Mouse (Mus musculus): ENCODE data around the gene 1520401A03Rik.

The 1520401A03Rik gene

DNA sequence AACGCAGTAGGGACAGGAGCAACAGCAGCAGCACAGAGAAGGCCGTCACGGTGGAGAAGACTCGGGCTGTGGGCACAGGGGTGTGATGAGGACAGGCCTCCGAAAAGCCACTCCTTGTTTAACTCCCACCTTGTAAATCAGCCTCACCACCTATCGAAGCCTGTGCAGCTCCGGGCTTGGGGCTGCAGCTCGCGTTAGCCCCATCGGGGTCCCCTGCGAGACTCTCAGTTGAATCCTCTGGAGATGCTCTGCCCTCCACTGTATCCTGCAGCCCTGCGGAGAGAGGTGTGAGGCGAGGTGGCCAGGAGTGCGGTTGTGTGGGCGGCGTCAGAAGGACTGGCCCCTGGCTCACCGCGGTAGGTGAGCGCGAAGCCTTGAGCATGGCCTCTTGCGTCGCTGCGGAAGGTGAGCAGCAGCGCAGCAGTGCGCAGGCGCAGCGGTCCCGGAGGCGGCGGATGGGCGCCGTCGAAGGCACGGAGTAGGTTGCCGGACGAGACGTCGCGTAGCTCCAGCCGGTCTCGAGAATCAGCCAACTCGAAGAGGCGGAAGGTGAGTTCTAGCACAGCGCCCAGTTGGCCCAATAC lies 19.7 kb upstream of the 1520401A03Rik start:
- DNase-seq = peak; percentile 39 to 42

DNA sequence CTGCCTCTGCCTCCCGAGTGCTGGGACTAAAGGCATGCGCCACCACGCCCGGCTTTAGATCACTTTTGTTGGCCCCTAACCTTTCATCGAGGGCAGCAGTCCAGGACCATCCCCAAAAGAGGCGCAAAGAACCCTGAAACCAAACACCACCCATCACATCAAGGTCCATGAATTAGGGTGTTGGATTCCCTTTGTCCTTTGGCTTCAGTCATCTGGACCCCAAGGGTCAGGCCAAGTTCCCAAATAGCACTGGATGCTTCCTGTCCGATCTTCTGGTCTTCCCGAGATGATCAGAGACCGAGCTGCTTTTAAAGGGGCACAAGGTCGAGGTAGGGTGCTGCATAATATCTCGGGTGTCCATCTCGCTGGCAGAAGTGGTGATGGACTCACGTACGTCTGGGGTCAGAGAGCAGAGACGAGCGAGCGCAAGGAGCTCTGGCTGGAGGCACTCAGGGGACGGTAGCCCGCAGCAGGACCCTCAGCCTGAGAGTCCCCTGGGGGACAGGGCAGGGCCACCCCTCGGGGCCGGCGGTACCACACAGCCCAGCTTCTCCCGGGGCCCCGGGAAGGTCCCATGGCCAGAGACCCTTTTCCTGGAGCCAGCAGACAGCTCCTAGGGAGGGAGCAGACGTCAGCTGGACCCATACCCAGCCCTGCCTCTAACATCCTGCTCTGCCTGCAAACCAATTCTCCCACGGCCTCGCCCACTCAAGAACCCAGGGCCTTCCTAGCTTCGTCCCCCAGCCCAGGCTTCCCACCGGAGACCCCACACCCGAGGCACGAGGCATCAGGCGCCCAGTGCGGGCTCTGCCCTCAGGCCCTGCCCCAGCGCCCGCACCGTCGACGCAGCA lies 19.0 kb upstream of the 1520401A03Rik start:
- no peak for DNase-seq

DNA sequence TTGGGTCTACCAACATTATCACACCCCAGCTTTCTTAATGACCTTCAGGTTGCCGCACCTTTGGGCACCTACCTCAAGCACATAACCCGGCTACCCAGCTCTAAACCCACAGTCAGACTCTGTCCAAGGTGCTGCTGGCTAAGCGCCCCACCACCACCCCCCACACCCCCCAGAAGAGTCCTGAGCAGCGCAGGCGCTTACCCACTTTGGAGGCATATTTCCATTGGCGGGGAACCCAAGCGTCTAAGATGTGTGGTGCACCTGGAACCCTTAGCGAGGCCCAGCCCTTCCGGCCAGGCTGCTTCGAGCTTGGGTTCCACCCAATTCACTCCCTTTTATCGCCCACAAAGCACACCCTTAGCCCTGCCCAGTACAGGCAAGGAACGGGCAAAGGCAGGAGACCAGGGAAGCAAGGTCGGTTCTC lies 18.0 kb upstream of the 1520401A03Rik start, which contains the start of gene Paqr4:
Gene Paqr4 (minus strand): TSS at position 270 of the 424 bp plus-strand sequence.
- DNase-seq = peak in 1 of 2 experiments; percentile 44

DNA sequence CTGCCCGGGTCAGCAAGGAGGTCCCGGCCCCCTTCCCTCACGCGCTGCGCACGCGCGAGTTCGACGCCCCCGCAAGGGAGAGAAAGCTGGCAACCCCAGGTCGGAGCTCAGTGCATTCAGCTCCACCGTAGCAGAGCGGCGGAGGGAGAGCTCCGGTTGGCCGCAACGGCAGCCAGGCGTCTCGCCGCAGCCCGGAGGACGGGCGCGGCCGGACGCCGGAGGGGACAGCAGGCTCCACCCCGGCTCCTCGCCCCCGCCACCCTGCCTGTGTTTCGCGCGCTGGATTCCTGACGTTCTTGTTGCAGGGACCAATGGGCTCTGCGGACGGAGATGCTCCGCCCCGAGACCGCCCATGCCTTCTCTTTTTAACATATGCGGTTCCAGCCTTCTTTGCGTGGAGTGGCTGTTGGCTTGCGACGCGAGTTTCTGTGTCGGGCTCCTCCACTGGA lies 17.6 kb upstream of the 1520401A03Rik start:
- DNase-seq = peak; percentile 95 to 96

DNA sequence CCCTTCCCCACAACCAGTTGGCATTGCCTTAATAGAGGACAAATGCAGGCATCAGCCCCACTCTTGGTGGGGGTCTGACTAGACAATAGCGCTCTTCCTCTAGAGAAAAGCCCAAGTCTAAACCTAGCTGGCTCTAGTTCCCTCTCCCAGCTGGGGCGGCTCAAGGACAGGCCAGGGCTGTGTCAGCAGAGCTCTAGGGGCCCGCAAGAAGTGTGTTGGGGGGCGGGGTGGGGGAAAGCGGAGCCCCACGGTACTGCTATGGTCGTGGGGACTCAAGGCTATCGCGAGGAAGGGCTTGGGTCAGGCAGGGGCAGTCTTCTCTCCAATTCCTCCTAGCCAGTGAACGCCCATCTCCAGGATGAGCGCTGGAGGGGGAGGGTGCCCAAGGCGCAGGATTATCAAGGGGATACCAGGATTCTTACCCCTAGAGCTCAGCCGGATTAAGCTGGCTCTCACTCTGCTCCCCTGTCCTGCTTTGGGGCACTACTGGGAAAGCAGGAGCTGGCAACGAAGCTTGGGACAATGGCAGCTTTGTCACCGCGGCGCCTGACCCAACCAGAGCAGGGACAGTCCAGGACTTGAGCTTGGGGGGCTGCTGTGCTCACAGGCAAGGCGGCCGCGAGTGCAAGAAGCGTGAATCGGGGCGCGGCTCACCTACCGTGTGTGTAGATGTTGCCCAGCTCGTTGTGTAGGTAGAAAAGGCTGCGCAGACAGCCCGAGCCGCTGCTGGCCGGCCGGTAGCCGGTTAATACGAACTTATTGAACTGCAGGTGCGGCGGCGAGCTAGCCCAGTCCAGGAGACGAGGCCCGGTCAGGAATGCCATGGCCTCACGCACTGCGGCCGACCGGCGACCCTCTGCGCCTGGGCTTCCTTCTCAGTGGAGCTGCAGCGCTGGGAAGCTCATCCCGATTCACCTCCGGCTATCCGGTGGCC lies 16.9 kb upstream of the 1520401A03Rik start:
- DNase-seq = no peak

- no peak for DNase-seq
Measured at GRCm38 (mm10) chr17:23738836-23739201, 16.2 kb upstream of the 1520401A03Rik start.

DNA sequence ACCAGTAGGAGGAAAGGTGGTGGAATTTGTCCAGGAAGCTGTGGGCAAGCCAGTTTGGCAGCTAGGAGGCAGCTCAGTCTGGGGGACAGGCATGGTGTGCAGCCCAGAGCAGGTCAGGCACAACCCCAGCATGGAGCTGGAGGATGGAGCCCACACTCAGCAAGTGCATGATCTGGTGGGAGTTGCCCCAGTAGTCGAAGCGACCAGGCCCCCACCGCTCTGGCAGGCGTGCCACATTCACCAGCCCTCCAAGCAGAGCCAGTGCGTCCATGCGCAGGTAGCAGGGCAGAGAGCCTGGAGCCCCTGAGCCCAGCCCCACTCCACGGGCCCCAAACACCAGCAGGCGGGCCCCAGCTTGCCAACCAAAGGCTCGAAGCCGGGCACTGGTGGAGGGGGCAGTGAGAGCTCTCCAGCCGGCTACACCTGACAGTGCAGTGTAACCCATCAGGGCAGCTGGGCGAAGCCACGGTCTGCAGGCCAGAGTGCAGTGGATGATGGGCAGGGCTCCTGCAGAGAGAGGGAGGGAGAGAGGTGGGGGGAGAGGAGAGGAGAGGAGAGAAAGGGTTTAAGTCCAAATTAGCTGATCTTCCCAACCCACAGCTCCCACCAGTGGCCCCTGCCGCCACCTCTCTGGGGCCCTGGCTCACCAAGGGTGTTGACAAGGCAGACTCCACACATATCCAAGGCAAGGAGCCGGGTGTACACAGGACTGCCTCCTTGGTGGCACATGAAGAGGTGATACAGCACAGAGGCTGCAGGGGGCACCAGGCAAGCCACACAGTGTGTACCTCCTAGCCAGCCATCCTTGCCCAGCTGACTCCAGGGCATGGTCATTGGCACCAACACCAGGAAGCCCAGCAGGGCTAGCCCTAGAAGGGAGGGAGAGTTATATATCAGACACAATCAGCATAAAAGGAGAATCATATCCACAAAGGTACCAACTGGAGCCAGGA lies 15.2 kb upstream of the 1520401A03Rik start:
- DNase-seq = peak in 1 of 2 experiments; percentile 33

DNA sequence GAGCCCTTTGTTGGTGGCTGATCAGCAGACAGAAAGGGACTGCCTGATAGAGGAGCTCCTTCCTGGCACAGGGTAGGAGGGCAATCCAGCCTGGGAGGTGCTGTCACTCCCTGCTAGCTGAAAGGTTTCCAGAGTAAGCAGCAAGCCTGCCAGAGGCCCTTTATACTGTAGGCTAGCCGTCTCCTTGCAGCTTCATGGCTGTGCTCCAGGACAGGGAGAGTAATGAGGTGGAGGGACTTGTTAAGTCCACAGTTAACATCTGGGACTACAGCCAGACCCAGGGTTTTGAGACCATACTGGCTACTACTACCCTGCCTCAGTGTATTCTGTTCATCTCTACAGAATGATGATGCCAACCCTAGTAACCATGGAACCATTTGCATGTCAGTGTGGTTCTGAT lies 11.8 kb upstream of the 1520401A03Rik start:
- DNase-seq = no peak

DNA sequence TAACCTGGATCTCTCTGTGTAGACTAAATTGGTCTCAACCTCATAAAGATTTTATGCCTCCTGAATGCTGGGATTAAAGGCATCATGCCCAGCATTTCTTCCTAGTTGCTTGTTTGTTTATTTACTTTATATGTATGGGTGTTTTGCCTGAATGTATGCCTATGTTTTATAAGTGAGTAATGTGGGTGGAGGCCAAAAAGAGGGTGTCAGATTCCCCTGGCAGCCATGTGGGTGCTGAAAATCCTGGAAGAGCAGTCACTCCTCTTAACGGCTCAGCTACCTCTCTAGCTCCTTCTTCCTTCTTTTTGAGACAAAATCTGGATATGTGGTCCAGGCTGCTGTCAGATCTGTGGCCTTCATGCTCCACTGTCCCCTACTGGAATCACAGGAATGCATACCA lies 7.9 kb upstream of the 1520401A03Rik start:
- no peak for DNase-seq

- DNase-seq = peak; percentile 83 to 89
Measured at GRCm38 (mm10) chr17:23726758-23727142, 4.2 kb upstream of the 1520401A03Rik start.

- DNase-seq = peak; percentile 94 to 96
Measured at GRCm38 (mm10) chr17:23725999-23726757, 3.6 kb upstream of the 1520401A03Rik start, which contains the start of gene Pkmyt1. Gene Pkmyt1 (plus strand): TSS chr17:23726336.

GRCm38 (mm10) chr17:23725477-23725876 lies 2.9 kb upstream of the 1520401A03Rik start:
- DNase-seq = no peak

- DNase-seq = no peak
Measured at GRCm38 (mm10) chr17:23721886-23722285, 697 bp downstream of the 1520401A03Rik start.

DNA sequence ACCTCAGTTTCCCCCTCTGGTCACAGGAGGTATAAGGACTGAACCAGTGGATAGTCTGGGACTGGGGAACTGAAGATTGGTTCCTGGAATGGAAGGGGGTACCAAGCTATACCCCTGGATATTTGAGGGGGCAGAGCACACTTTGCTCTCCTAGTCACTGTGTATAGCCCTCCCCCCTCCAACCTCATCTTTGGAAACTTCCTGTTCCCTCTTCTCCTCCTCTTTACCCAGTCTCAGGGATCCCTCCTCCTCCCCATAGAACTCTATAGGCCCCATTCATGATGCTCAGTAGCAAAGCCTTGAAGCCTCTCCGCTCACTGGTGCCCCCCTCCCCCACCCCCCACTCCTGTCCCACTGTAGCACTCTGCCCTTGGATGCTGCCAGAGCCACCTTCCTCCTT lies 3.1 kb downstream of the 1520401A03Rik start:
- no peak for DNase-seq

DNA sequence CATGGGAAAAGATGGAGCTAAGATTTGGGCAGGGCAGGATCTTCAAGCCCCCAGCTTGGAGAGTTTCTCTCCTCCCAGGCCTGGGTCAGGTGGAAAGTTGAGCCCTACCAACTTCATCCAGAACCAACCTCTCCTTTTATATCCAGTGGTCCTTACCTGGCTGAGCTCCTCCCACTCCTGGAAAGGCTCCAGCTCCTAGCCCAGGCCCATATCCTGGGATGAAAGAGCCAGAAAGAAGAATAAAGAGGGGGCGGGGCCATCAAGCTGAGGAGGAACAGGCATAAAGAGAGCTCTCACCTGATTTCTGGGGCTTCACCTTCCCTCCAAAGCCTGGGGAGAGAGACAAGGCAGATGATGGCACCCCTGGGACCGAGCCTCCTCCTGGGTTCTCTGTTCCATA lies 5.6 kb downstream of the 1520401A03Rik start:
- no peak for DNase-seq

GRCm38 (mm10) chr17:23706212-23706611 lies 16.4 kb downstream of the 1520401A03Rik start:
- DNase-seq = peak; percentile 67 to 70

GRCm38 (mm10) chr17:23705525-23706104 lies 17.0 kb downstream of the 1520401A03Rik start:
- DNase-seq = no peak

- no peak for DNase-seq
Measured at GRCm38 (mm10) chr17:23704741-23705140, 17.8 kb downstream of the 1520401A03Rik start.

DNA sequence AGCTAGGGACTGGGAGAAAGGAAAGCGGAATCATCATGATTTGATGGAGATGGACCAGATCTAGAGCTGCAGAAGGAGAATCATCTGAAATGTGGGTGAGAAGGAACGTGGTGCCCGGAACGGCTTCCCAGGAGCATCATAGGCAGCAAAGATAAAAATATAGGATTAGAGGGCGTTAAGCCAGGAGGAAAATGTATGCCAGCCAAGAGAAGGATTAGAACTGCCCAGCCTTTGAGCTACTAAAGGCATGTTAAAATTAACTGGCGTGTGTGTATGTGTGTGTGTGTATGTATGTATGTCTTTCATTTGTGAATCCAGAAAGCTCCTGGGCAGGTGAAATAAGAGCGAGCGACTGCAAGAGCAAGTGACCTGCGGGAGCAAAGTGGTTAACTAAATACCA lies 19.3 kb downstream of the 1520401A03Rik start:
- no peak for DNase-seq

DNA sequence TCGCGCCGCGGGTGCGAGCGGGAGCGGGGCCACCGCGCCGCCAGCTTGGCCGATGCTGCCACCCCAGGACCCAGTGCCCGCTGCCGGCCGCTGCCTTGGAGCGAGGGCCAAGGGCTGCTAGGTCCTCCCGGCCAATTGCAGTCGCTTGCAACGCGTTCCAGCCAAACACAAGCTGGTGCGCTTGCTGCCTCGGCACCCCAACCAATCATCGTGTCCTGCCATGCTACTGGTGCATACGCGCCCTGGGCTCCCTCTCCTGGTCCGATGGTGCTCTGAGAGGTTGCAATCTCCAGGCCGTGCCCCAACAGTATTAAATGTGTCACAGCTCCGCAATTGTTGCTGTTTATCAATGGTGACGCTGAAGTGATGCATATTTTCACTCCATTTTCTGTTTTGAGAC lies 22.5 kb downstream of the 1520401A03Rik start:
- DNase-seq = peak; percentile 93 to 95

Data from lung, adult 18-20 months (tissue).